In genomic region chrX:52503857-52504256, GRCm38 (mm10) we compare ENCODE assay signal across 14 mouse cellular contexts.
"Had no signal": no experiment of that assay in that cellular context is flagged by ENCODE, and none has a peak within 500 bp of the region (broad histone marks: within the 10 kb centered on the region; RNA-seq: fewer than 3 reads in every experiment).

No protein-coding gene starts in this region.

- H3K27ac ChIP-seq: limb, embryonic 12.5 days; limb, embryonic 15.5 days; liver, embryonic 14.5 days; macrophage; midbrain, embryonic 12.5 days had no signal

- DNase-seq: kidney, adult 18-20 months; kidney, postnatal 36 days; left cerebral cortex, postnatal 4 days; liver, postnatal 0 days; lung, postnatal 10 days; thymus, postnatal 25 days had no signal

- H3K27me3 ChIP-seq: limb, embryonic 12.5 days; limb, embryonic 15.5 days; midbrain, embryonic 12.5 days had no signal

- H3K9ac ChIP-seq: limb, embryonic 12.5 days; limb, embryonic 15.5 days; liver, embryonic 14.5 days; liver, postnatal 0 days; midbrain, embryonic 12.5 days had no signal

- H3K4me3 ChIP-seq: limb, embryonic 12.5 days; limb, embryonic 15.5 days; midbrain, embryonic 12.5 days had no signal

- H3K4me1 ChIP-seq: limb, embryonic 12.5 days; limb, embryonic 15.5 days; midbrain, embryonic 12.5 days had no signal

- H3K9me3 ChIP-seq: limb, embryonic 12.5 days; limb, embryonic 15.5 days; midbrain, embryonic 12.5 days had no signal

- H3K36me3 ChIP-seq: limb, embryonic 12.5 days; limb, embryonic 15.5 days; midbrain, embryonic 12.5 days had no signal

- ATAC-seq: inflammation-experienced regulatory T-cells, adult 6 months; intestine, embryonic 16.5 days; liver, postnatal 0 days had no signal

- H3K4me2 ChIP-seq: limb, embryonic 12.5 days; limb, embryonic 15.5 days; liver, embryonic 11.5 days; midbrain, embryonic 12.5 days had no signal
